Mouse (Mus musculus) kidney, adult 8-10 months (tissue): ENCODE results near the gene Ccdc173.
"Not testable (repeated sequence)": the region's sequence is repeated elsewhere in the genome, so short reads cannot be mapped to it uniquely, and the experiment has no call there.

Source experiments
- DNase-seq, 2 experiments: peaks; one replicate each; pipeline ENCODE4 v3.0.0; 2022

Gene Ccdc173

DNA sequence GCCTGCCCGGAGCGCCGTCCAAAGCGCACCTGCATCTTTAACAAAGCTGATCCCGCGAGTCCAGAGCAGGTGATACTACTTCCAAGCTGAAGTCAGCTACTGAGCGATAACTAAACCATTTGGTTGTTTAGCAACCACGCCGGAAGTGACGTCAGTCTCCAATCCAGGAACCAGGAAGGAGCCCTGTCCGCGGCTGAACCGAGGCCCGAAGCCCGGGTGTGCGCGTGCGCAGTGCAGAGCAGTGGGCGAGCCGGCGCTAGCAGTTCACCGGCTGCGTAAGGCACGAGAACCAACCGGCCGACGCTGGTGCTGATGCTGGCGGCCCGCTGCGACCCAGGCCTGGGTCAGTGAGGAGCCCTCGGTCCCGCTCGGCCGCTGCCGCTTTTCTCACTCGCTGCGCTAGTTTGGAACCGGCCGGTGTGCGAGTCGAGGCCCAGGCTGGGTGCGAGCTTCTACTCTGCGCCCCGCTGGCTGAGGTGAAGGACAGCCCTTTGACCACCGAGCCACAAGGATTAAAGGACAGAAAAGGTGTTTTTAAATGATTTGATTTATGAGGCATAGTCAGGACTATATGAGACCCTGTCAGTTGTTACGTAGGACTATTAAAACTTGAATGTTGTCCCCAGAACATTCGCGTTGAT is at the start of gene Ccdc173, which contains the start of gene Phospho2:
TSS of gene Ccdc173 (minus strand) at position 147 of the 641 bp plus-strand sequence.
TSS of gene Phospho2 (plus strand) at position 195 of the 641 bp plus-strand sequence.
- DNase-seq: peak; percentile 98 to 99

DNA sequence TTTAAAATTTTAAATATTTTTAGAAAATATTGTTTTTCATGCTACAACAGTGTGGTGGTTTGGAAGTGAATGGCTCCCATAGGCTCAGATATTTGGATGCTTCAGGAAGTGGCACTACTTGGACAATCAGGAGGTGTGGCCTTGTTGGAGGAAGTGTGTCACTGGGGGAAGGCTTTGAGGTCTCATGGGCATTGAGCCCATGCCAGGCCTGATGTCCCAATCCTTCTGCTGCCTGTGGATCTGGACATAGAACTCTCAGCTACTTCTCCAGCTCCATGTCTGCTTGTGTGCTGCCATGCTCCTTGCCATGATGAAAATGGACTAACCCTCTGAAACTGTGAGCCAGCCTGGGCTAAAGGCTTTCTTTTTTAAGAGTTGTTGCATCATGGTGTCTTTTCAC is 49.3 kb upstream of the Ccdc173 start:
- DNase-seq: no peak

DNA sequence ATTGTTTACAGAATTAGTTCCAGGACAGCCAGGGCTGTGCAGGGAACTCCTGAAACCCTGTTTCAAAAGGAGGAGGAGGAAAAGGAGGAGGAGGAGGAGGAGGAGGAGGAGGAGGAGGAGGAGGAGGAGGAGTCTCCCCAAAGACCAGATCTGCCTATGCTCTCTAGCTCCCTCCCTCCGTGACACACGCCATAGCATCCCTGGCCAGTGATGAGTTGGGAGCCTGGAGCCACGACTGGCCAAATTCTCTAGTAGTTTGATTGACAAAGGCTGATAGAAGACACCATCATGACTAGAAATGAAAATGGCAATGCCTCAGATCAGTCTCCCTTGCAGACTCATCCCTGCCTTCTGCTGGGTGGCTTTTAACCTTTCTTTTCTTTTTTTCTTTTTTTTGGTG is 48.6 kb upstream of the Ccdc173 start:
- DNase-seq: no peak

DNA sequence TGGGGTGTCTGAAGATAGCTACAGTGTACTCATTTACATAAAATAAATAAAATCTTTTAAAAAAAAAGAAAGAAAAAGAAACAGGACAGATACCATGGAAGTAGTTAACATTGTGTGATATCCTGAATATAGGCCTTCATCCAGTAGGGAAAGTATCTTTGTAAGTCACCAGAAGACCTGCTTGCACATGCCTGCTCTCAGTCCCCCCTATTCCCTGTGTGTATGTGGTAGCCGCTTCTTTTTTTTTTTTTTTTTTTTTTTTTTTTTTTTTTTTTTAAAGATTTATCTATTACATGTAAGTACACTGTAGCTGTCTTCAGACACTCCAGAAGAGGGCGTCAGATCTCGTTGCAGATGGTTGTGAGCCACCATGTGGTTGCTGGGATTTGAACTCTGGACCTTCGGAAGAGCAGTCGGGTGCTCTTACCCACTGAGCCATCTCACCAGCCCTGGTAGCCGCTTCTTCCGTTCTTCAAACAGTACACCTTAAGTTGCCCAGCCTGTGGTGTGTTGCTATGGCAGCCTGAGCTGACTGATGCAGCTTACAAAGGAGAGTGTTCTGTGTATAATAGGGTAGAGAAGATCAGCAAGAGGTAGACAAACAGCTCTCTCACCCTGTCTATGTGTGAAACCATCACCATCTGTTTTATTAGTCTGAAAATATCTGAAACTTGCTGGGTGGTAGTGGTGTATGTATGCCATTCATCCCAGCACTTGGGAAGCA is 48.0 kb upstream of the Ccdc173 start:
- DNase-seq: no peak

DNA sequence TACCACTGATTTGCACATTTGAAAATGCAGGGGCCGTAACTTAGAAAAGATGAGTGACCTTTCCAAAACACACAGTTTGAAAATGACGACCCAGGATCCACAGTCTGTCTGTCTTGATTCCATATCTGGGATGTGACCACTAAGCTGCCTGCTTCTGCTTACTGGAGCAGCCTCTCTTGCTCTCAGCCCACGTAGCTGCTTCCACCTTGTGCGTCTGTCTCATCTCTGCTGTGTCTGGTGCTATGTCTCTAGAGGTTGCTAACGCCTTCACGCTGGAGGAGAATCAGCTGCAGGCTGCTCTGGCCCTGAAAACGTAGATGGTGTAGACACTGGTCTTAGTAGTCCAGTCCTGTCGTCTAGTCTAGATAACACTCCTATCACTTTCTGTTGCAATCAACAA is 40.7 kb upstream of the Ccdc173 start:
- DNase-seq: no peak

DNA sequence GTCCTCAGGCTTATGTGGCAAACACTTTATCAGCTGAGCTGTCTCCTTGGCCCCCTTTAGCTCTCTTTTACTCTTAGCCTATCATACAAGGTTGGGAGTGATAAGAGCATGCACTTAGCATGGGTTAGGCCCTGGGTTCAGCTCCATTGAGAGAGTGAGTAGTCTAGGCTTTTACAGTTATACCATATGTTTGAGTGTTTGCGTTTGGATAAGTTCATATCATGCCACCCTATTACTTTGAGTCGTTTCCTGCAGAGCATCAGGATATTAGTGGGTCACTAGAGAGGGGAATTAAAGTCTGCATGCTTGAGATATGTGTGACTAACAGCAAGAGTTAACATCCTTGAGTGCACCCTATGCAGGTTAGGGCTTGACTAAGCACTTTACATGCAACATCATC is 40.3 kb upstream of the Ccdc173 start:
- no peak for DNase-seq

DNA sequence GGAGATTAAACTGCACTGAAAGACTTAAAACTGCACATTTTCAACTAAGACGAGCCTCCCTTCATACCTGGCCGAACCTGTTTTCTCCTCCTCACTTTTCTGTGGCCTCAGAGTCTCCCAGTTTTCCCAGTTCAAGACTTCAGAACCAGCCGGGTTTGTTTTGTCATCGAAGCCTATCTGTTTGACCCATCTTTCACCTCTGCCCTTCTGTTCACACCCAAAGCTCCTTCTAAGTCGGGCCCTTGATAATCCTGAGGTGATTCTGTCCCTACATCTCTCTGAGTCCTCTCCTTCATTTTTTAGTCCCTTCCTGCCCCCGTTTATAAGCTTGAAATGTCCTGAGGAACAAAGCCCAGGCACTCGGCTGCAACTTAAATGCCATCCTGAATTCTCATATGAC is 38.7 kb upstream of the Ccdc173 start:
- no peak for DNase-seq

DNA sequence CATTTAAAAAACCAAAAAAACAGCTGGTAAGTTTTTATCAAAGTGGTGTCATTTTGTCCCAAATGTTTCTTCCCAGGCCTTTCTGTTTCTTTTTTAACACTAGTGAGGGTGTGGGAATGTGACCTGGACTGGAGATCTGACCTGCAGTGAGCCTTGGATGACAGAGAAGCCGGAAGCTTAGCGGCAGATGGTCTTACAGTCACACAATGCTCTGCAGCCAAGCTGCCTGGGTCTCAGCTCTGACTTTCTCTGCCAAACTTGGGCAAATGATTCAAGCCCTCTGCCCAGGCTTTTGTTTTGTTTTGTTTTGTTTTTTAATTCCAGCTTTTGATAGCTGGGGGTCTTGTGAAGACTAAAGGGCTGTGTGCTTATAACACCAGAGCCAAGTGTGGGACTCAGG is 37.0 kb upstream of the Ccdc173 start:
- DNase-seq: no peak

DNA sequence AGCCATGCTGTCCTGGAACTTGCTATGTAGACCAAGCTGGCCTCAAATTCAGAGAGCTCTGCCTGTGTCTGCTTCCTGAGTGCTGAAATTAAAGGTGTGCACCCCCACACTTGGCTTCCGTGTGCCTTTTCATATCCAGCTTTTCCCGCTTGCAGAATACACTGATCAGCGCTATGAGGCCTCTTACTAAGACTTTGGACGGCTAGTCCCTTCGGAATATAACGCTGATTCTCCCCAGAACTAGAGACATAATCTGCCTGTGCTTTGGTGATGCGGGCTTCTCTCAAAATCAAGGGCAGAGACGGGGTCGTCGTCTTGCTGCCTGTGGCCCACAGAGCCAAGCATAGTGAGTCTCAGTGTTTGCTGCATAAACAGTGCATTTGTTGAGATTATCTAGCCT is 36.5 kb upstream of the Ccdc173 start:
- DNase-seq: no peak

DNA sequence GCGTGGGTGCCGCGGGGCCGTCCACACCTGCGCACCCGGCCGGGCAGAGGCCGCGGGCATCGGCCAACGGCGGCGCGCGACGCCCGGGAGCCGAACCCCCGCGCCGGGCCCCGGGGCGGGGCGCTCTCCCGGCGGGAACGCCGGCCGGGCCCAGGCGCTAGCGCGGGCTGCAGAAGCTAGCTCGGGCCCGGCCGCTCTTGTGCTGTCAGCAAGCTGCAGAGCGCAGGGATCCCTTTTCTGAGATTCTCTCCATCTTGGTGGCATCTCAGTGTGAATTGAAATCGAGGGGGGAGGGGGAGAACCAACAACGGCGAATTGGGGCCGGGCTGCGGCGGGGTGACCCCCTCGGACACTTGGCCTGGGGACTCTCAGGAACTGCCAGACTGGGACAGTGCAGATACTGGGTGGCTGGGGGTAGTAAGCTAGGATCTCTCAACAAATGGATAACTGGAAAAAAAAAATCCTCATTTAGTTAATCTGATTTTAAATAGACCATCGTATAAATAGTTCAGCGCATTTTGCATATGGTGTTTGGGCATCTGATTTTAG is 33.8 kb upstream of the Ccdc173 start:
- peak in 1 of 2 experiments; percentile 4 for DNase-seq

DNA sequence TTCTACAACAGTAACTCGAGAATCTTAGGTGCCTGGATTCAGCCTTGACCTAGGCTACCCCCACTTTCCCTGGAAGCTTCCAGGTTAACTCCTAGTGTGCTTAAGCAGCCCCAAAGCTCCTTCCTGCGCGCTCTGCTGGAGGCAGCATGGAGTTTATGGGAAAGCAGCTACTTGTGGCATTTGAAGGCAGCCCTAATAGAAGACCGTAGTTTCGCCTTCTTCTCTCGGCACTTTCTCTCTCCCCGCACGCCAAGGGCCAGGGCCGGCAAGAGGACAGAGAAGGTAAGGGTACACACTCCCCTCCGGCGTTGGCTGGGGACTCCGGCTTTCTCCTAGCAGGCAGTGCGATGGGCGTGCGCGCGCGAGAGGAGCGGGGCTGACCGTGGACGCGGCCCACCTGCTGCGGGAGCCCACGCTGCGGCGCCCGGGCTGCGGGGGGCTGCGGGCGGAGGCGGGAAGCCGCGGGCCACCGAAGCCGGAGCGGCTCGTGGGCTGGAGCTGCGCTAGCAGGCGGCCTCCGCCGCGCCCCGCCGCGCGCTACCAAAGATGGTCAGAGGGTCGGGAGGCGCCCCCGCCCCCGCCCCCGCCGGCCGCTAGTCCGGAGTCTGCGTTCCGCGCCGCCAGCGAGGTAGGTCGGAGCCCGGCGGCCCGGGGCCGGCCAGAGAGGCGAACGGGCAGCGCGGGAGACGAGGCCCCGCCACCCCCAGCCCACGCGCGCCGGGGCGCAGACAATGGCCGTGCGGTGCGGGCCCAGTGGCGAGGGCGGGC is 33.2 kb upstream of the Ccdc173 start:
- peak; percentile 4 to 15 for DNase-seq

DNA sequence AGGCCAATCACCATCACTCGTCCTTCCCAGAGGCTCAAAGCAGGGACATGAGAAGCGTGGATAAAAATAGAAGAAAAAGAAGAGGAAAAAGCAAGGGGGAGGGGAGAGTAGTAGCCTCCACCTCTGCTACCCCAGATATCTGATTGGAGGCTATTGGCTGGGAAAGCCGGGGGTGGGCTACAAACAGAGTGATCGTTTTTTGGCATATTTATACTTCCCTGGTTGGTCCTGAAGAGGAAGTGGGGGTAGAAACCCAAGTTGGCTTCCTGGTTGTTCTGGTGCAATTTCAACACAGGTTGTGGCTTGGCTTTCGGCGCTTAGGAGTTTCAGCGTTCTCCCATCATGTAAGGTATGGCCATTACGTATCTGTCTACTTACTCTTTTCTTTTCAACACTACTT is 32.3 kb upstream of the Ccdc173 start, which contains the start of gene Klhl23:
TSS of gene Klhl23 (plus strand) at position 234 of the 400 bp plus-strand sequence.
- no peak for DNase-seq

DNA sequence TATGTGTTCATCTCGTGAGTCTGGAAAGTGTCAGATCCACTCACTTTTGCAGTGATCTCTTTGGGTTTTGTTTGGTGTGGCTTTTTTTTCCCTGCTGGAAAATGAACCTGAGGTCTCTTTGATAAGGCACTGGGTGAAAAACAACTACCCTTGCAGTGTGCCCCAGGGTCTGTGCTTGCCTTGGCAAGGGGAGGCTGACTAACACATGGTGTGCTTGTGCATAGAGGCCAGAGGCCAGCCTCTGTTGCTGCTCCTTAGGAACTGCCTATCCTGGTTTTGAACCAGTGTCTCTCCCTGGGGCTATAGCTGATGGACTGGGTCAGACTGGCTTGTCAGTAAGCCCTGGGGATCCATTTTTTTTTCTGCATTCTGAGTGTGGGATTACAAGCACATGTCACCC is 30.8 kb upstream of the Ccdc173 start:
- no peak for DNase-seq

DNA sequence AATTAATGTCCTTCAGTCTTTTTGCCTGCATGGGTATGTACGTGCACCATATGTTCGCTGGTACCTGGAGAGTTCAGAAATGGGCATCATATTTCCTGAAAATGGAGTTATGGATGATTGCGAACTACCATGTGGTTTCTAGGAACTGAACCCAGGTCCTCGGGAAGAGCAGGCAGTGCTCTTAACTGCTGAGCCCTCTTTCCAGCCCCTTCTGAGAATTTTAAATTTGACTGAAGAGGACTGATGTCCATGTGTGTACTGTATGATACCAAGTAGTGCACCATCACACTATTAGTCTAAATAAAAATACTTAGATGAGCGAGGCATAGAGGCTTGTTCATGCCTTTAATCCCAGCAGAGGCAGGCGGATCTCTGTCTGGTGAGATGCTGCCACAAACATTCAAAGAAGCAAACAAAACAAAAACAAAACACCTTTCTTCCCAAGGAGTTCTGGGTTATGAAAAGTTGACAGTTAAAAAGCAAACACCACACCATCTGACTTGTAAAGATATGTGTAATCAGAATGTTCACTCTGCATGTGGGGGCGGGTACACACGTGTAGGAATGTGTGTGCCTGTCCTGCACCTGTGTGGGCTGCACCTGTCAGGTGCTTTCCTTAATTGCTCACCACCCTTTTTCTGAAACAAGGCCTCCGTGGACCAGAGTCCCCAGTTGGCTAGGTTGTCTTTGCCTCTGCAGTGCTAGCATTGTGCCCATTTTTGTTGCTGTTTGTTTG is 29.1 kb upstream of the Ccdc173 start:
- no peak for DNase-seq

DNA sequence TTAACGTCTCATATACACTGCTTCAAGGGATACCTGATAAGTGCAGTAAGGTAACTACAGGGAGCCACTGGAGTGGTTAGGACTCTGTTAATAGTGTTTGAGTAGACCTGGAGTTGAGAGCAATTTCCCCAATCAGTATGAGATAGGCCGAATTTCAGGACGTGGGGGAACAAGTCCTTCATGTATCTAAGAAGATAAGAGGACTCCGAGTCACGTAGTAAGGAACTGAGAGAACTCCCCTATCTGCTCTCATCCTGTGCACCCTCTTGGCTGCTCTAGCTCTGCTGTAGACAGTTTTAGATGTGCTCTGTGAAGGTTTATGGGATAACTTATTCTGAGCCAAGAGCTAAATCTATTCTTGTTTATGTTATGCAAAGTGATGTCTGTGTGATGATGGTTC is 27.2 kb upstream of the Ccdc173 start:
- DNase-seq: no peak

DNA sequence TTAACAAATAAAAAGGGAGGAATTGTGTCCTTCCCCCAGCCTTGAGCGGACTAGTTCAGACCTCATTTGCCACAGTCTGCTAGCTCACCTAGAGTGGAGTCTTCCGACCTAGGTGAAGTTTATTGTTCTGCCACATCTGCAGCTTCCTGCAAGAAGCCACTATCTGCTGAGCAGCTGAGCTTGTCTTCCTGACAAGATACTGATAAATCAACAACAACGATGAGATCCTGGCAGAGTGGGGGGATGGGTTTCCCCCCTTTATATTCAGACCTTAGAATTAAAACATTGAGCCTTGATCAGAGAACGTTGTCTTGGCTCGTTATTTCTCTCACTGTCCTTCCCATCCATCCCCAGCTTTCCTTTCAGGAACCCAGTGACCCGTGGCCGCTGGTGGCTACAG is 22.0 kb upstream of the Ccdc173 start:
- not testable (repeated sequence) for DNase-seq

DNA sequence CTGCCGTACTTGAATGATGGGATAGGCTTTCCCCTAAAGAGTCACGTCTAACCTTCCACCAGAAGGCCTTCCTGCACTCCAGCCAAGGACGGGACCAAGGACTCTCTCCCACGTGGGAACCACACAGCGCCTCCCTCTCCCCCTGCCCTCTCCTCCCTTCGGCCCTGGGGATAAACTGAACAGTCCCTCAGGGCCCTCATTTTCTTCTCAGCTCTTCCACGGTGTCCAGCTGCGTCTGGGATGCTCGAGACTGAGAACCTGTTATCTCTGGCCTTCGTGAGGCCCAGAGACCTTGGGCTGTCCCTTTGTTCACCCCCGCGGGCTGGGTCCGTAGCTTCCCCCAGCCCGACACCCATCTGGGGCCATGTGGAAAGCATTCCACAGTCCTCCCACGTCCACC is 20.8 kb upstream of the Ccdc173 start:
- no peak for DNase-seq

DNA sequence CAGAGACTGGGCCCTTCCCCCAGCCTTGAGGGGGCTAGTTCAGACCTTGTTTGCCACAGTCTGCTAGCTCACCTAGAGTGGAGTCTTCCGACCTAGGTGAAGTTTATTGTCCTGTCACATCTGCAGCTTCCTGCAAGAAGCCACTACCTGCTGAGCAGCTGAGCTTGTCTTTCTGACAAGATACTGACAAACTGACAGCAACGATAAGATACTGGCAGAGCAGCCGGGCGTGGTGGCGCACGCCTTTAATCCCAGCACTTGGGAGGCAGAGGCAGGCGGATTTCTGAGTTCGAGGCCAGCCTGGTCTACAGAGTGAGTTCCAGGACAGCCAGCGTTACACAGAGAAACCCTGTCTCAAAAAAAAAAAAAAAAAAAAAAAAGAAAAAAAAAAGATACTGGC is 15.3 kb upstream of the Ccdc173 start:
- not testable (repeated sequence) for DNase-seq

DNA sequence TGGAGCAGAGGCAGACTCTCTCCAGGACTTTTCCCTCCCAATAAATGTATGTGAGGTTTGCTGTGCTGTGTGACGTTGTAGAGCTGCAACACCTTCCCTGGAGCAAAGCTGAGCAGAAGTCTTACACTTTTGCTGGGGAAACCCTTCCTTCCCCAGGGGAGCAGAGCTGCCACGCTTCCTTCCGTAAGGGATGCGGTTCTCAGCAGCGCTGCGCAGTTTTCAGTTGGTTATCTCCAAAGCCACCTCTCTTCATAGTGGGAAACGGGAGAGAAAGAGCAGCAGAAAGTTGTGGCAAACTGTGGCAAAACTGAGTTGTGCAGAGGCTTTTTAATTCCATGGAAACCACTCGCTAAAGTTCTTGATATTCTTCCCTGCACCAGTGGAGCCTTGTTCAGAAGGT is 14.4 kb upstream of the Ccdc173 start:
- no peak for DNase-seq

DNA sequence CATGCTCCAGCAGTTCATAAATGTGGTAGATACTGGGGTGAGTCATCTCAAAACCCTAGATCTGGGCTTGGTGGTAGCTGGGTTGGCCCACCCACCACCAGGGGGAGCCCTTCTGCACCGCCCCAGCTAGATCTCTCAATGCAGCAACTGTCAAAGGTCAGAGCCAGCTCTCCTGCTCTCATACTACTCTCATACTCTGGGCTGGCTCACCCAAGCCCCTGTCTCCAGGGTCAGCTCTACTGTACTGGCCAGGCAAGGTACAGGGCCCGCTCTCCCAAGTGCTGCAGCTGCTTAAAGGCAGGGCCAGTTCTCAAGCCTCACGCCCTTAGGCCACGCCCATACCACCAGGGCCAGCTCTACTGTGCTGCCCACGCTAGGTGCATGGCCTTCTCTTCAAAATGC is 13.5 kb upstream of the Ccdc173 start:
- peak; percentile 56 to 76 for DNase-seq

DNA sequence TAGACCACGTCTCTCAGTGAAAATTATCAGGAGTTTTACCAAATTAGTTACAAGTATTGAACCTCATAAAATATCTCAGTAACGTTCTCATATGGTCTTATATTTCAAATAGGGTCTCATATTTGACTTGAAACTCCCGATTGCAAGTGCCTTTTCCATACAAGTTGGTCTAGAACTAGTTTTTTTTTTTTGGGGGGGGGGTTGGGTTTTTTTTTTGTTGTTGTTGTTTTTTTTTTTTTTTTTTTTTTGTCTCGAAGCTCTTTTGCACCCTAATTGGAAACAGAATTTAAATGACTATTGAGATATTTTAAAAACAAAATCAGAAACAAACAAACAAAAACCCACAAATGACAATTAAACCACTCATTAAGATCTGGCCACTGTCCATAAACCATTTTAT is 1.3 kb upstream of the Ccdc173 start:
- no peak for DNase-seq

DNA sequence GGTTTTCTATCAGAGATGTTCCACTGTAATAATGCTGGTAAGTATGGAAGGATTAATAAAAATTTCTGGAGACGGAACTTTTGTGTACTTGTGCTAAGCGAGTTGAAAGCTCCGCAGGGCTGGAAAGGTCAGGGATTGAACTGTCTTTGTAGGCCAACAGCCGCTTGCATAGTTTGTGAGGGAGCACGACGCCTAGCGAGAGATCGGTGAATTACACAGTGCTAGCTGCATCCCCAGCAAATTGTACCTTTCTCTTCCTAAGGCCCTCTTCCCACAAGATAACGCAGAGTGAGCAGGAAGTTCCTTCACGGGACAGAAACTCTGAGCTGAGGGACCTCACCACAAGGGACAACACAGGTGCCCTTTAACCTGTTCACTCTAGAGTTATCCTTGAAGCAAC is 910 bp upstream of the Ccdc173 start:
- peak; percentile 81 to 94 for DNase-seq

DNA sequence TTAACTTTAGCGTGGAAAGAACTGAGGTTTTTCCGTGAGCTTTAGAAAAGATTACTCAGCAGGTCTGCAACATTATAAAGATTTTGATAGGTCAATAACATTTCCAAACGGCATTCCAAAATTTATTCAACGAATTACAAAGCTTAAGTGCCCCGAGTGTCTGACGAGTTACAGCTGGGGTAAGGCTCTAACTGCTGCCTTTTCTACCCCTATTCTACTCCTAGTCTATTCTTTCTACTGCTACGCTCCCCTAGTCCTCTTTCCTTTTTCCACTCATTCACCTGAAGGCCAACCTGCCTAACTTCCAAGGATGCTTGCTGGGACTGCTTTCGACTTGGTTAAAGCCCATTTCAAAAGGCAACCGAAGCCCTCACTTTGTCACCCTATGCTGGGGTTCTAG is 401 bp downstream of the Ccdc173 start:
- no peak for DNase-seq
